Mouse (Mus musculus): ENCODE results near the gene Lamc1.
A peak's percentile ranks its signal among the peaks of the same experiment; 100 is the strongest.

Lamc1 gene

DNA sequence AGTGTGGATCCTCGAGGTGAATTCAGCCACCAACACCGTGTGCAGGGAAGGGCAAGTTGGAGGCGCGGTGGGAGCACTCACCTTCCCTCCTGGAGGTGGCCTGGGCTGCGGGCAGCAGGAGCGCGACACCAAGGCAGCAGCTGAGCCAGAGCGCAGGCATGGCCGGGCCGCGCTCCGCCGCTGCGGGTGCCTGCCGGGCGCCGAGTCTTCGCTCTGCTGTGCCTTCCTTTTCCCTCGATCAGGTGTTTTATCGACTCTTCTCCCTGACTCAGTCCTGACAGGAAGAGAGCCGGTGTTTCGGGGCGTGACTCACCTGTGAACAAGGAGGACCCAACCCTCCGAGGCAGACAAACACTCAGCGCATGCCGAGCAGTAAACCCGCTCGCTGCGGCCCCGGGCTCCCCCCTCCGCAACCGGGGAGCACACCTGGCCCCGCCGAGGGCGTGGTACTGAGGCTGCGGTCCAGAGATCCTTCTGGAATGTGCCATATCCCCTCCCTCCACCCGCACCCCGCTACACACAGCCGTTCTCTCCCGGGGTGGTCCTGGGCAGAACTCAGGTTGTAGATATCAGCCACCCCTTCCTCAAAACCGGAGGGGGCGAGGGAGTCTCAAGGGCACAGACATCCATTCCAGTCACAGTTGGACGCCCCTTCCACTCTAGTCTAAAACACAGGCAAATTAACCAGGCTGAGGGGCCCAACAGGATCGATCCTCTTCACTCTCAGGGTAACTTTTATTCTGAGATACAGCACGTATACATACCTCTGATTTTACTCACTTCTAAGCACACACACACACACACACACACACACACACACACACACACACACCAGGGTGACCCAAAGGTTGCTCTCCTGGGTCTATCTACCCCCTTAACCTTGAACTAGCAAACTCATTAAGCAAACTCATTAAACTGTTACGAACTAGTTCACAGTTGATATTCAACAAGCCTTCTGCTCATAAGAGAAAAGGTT is 146.5 kb downstream of the Lamc1 start, which contains the start of gene Lamc2:
Gene Lamc2 (minus strand): TSS at position 620 of the 976 bp plus-strand sequence.
- peak; percentile 23 to 66 for DNase-seq

DNA sequence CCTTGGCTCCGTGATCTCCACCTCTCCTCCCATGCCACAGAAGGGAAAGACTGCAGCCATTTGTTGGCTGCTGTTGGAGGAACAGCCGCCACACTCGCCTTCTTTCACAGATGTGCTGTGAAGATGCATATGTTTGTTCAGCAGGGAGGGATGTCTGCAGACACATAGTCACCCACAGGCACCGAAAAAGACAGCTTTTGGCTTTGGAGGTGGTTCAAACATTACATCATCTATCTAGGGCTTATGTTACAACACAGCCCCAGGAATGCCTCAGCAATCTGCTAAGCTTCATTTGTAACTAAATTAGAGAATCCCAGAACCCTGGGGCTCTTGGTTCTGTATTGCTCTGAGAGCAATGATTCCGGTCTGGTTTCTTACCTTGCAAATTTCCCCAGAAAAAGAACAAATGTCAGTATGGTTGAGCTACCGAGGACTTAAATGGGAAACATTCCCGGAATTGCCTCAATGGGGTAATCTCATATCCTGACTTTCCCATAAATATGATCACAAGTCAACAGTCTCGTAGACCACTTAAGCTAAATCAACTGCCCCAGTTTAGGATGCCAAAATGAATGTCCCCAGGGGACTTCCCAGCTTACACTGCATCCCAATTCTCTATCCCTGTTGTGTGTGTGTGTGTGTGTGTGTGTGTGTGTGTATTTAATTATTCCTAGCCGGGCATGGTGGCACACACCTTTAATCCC is 151.8 kb downstream of the Lamc1 start:
- no peak for DNase-seq

DNA sequence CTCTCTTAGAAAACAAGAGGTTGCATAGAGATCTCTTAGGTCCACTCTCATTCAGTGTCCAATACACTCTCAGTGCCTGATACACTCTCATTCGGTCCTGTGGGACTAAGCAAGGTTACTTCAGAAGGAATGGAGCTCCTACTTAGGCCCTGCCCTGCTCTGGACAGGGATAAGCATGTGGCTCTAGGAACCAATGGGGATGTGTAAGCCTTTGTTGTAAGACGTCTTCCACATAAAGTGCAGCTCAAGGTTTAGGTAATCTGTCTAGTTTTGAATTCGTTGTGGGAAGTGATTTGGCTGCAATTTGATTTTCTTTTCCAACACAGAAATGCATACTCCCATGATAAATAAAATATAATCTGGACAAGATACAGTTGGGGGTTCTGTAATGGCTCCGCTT is 152.4 kb downstream of the Lamc1 start:
- no peak for DNase-seq

DNA sequence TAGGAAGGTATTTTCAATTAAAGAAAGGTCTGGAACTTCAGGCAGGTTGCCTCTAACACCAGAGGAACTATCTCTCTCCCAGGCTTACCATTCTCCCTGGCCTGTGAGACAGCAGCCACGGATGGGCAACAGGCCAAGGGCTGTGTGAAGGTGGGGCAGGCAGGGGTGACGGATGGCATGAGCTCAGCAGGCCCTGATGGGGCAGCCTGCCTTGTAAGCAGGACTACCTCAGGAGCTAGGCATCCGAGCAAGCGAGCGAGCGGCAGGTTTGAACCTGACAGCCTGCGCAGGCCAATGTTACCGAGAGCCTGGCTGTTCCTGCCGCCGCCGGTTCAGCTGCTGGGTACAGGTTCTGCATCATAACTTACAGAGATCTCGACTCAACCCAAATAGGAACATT is 157.8 kb downstream of the Lamc1 start:
- peak; percentile 86 to 89 for DNase-seq

DNA sequence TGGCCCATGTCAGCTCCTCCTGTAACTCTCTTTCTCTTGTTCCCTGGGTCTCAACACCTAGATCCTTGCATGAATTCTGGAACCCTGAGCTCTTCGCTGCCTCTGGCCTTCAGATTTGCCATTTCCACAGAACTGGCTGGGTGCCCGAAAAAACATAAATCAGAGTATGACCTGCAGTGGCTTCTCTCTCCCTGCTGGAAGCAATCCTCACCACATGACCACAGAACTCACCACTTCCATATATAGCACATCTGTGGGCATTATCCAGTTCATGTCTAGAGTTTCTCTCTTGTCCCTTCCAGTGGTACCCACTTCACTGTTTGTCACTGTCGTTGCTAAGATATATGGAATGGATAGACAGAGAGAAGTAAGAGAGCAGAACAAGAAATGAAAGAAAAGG is 159.3 kb downstream of the Lamc1 start:
- peak; percentile 48 to 70 for DNase-seq

DNA sequence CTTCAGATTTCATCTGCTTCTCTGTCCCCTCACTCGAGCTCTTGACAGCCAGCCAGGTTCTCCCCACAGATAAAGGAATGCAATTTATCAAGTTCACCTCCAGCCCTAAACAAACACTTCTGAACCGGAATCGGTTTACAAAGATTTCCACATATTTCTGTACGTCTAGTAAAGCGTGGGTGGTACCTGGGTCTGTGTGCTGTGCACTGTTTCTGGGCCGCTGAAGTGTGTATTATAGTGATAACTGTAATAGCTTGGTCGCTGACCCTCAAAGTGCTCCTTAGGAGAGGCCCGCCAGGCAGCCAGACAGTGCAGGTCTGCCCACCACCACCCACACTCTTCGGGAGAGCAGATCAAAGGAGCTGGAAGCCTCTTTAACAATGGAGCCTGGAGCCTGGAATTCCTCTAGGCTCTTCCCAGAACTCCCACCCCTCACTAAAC is 160.3 kb downstream of the Lamc1 start:
- DNase-seq: peak in 1 of 2 experiments; percentile 16

DNA sequence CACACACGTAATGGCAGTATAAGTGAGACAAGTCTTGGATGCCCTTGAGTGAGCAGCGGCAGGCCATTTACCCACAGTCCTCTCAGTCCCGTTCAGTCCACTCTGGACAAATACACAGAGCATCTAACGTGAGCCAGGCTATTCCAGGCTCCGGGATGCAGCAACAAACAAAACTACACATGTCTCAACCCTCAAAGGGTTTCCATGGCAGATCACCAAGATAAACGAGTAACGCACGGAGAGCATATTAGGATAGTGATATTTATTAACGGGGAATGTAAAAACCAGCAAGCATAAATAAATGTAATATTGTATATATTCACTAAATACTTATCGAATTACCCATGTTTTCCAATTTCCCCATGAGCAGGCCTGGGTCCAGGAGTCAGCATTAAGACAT is 161.6 kb downstream of the Lamc1 start:
- no peak for DNase-seq
